Mouse (Mus musculus) testis, adult 2 months (tissue): ENCODE results near the gene Myl6. TPM values are rescaled to one million over a fixed set of nuclear protein-coding genes. Genes with fewer than 3 reads are reported as not detected.

Source experiments
- H3K27ac ChIP-seq: fragments of 200-500 bp; 2 replicates; pipeline ENCODE4 v1.5.1; 2012; ENCODE audit warnings: low read depth, low read length; ENCODE audit not compliant: control insufficient read depth, insufficient read depth
- H3K27me3 ChIP-seq: fragments of 200-500 bp; 2 replicates; pipeline ENCODE4 v1.6.1; 2012; ENCODE audit warnings: mild to moderate bottlenecking, low read length, moderate library complexity; ENCODE audit not compliant: control insufficient read depth, insufficient read depth
- H3K36me3 ChIP-seq: fragments of 200-500 bp; 2 replicates; pipeline ENCODE4 v1.6.1; 2012; ENCODE audit warnings: mild to moderate bottlenecking, low read length; ENCODE audit not compliant: control insufficient read depth, insufficient read depth
- H3K4me1 ChIP-seq: fragments of 200-500 bp; 2 replicates; pipeline ENCODE4 v1.6.1; 2012; ENCODE audit warnings: low read length; ENCODE audit not compliant: control insufficient read depth, insufficient read depth
- H3K4me3 ChIP-seq: fragments of 200-500 bp; 2 replicates; pipeline ENCODE4 v1.5.1; 2012; ENCODE audit warnings: low read depth, mild to moderate bottlenecking, low read length, moderate library complexity, mixed read lengths; ENCODE audit not compliant: control insufficient read depth
- CTCF ChIP-seq: fragments of 200-500 bp; IDR thresholded peaks from 2 replicates; pipeline ENCODE4 v1.5.1; 2012; ENCODE audit warnings: low read depth, mild to moderate bottlenecking, inconsistent platforms, low read length, moderate library complexity; ENCODE audit not compliant: control insufficient read depth, insufficient read depth, insufficient replicate concordance
- POLR2A ChIP-seq: fragments of 200-500 bp; IDR thresholded peaks from 2 replicates; pipeline ENCODE4 v1.6.1; 2012; ENCODE audit warnings: low read depth, mild to moderate bottlenecking, inconsistent platforms, low read length, moderate library complexity; ENCODE audit not compliant: control insufficient read depth
- polyA plus RNA-seq: library from polyadenylated mRNA; depleted of rRNA; stranded (reverse); fragments of >200 nt; gene quantifications from 2 replicates; pipeline ENCODE4 v1.2.3, GENCODE M21; 2012

Myl6 gene
- polyA plus RNA-seq, 1 experiment = 191 TPM

DNA sequence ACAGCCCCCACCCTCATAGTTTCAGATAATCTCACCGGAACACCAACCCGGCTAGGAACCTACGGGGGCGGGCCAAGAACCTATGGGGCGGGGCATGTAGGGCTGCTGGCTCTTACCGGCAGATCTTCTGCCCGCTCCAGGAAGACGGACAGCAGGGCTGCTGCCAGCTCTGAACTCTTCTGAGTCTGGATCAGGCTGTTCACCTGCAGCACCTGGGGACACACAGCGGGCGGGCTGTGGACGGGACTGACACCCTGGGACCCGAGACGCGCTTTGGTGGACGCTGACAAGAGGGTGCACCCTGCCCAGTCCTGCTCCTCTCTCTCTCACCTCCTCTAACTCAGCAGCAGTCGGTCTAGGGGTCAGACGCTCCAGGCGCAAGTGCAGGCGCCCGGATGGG lies 22.1 kb upstream of the Myl6 start:
- peaks cover 11% of the 10 kb centered on the region for H3K4me1 ChIP-seq
- H3K27ac ChIP-seq = no peak overlapping the region
- no peak overlapping the region; the same call in 1 of the 2 replicates for H3K4me3 ChIP-seq
- H3K27me3 ChIP-seq = no peaks in the 10 kb centered on the region; the same call in 1 of the 2 replicates
- no peak for TF ChIP-seq POLR2A
- no peak for TF ChIP-seq CTCF
- H3K36me3 ChIP-seq = no peaks in the 10 kb centered on the region

DNA sequence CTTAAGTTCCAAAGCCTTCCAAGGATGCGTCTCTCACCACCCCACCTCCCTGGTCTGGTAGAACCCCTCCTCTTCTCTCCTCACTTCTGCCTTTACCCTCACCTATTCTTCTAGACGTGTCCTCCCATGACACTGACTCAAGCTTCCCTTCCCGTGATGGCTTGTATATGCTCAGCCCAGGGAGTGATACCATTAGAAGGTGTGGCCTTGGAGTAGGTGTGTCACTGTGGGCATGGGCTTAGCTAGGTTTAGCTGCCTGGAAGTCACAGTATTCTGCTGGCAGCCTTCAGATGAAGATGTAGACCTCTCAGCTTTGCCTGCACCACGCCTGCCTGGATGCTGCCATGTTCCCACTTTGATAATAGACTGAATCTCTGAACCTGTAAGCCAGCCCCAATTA lies 21.1 kb upstream of the Myl6 start:
- TF ChIP-seq POLR2A (no peak), CTCF (no peak)

DNA sequence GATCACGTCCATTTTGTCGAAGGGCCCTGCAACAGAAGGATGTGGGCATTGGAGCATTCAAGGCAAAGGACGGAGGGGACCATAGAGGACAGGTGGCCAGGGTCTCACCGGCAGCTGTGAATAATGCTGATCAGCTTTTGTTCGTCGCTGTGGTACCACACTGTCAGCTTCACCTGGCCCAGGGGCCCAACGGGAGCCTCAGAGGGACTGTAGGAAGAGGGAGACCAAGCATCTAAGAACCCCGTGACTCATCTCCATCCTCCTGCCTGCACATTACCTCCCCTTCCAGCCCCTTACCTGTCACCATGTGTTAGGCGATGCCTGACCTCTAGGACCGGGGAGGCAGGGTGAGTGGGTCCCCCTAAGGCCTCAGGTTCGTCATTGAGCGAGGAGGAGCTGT lies 17.8 kb upstream of the Myl6 start:
- Histone ChIP-seq H3K27me3 (no peaks in the 10 kb centered on the region; the same call in 1 of the 2 replicates), H3K27ac (no peak overlapping the region), H3K4me1 (peaks cover 9% of the 10 kb centered on the region), H3K4me3 (no peak overlapping the region), H3K36me3 (no peaks in the 10 kb centered on the region)
- TF ChIP-seq POLR2A (no peak), CTCF (no peak)

More for the DNA sequence above, 21.1 kb upstream of the Myl6 start:
- Histone ChIP-seq H3K27me3 (no peaks in the 10 kb centered on the region; the same call in 1 of the 2 replicates), H3K27ac (no peak overlapping the region), H3K36me3 (no peaks in the 10 kb centered on the region), H3K4me1 (peaks cover 11% of the 10 kb centered on the region), H3K4me3 (no peak overlapping the region)

DNA sequence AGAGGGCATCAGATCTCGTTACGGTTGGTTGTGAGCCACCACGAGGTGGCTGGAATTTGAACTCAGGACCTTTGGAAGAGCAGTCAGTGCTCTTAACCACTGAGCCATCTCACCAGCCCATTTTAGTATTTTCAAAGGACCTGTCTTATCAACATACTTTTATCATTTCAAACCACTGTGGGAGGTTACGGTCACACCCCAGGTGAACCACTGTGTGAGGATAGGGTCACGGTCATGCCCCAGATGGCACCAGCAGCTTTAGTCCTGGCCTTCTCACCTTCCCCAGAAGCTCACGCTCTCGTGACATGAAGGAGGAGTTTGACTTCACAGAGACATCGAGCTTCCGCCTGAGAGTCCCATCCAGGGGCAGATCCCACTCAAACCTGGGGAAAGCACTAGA lies 17.2 kb upstream of the Myl6 start:
- peaks cover 7% of the 10 kb centered on the region for H3K4me1 ChIP-seq
- no peaks in the 10 kb centered on the region for H3K36me3 ChIP-seq
- TF ChIP-seq POLR2A = no peak
- TF ChIP-seq CTCF = no peak
- H3K4me3 ChIP-seq = no peak overlapping the region
- no peak overlapping the region for H3K27ac ChIP-seq
- H3K27me3 ChIP-seq = no peaks in the 10 kb centered on the region; the same call in 1 of the 2 replicates

DNA sequence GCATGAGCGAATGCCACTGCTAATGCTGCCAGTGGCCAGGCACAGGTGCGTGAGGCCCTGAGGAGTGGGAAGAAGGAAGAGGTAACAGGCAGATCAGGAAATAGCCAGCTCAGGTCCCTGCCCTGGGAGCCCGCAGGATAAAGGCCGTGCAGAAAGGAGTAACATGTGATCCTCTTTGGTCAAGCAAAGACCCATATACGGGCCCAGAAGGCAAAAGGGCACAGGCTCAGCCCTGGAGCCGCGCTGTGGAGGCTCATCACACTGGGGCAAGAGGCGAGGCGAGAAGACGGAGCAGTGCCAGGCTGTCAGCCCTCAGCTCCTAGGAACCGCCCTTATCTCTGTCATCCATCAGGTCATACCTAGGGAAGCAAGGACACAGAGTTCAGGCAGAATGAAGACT lies 16.4 kb upstream of the Myl6 start:
- no peaks in the 10 kb centered on the region for H3K27me3 ChIP-seq
- H3K4me1 ChIP-seq = no peaks in the 10 kb centered on the region
- H3K27ac ChIP-seq = no peak overlapping the region
- no peak overlapping the region for H3K4me3 ChIP-seq
- no peaks in the 10 kb centered on the region for H3K36me3 ChIP-seq
- TF ChIP-seq CTCF (no peak), POLR2A (no peak)

DNA sequence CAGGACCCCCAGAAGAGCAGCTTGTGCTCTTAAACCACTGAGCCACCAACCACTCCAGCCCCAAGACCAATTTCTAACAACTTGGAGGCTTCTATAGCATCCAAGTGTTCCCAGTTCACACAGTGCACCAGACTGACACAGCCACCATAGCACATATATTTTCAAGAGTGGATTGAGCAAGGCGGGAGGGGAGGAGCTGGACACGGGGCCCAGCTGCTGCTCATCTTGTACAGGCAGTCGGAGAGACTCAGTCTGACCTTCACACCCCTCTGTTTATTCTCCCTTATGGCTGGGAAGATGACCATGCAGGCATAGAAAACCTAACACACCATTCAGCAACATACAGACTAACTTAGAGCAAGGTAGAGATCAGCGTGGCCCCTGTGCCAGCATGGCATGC lies 15.9 kb upstream of the Myl6 start:
- H3K27me3 ChIP-seq = no peaks in the 10 kb centered on the region
- H3K4me1 ChIP-seq = no peaks in the 10 kb centered on the region; the same call in 1 of the 2 replicates
- no peak overlapping the region for H3K4me3 ChIP-seq
- H3K27ac ChIP-seq = no peak overlapping the region
- TF ChIP-seq CTCF = no peak
- no peak for TF ChIP-seq POLR2A
- H3K36me3 ChIP-seq = no peaks in the 10 kb centered on the region

DNA sequence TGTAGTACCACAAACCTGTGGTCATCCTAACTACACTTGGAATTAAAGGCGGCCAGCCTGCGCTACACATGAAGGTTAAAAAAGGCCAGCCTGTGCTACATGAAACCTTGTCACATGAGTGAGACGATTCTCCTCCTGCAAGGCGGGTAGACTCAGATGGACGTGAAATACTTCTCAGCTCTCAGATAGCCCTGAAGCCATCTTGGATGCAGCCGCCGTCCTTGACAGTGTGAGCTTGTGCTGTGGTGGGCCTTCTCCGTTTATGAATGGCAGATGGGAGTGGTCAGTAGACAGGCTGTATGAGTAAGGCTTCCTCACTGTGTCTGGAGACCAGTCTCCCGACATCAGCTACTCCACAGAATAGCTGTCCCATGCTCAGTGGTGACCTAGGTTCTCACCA lies 15.3 kb upstream of the Myl6 start:
- Histone ChIP-seq H3K27ac (no peak overlapping the region), H3K4me1 (peaks cover 2% of the 10 kb centered on the region), H3K4me3 (no peak overlapping the region), H3K36me3 (no peaks in the 10 kb centered on the region), H3K27me3 (no peaks in the 10 kb centered on the region)
- TF ChIP-seq POLR2A (no peak), CTCF (no peak)

DNA sequence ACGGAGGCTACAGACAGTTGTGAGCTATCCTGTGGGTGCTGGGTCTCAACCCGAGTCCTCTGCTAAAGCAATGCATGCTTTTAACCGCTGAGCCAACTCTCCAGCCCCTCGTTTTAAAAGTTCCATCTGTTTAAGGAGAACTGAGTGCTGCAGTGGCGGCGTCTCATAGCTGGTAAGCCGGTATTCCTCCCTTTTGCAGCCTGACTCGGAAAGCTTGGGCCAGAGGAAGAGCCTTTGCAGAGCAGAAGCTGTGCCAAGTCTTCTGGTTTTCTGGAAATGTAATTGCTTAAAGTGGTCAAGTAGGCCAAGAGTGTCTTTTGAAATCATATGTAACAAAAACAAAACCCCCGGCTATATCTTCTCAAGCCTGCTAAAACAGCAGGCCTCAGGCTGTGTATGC lies 14.3 kb upstream of the Myl6 start:
- no peak for TF ChIP-seq POLR2A
- no peak for TF ChIP-seq CTCF
- Histone ChIP-seq H3K36me3 (no peaks in the 10 kb centered on the region), H3K27me3 (no peaks in the 10 kb centered on the region), H3K4me3 (no peak overlapping the region), H3K27ac (no peak overlapping the region), H3K4me1 (peaks cover 2% of the 10 kb centered on the region)
